Mouse (Mus musculus): ENCODE measurements around the gene Sh2d4b. TPM values are rescaled to one million over a fixed set of nuclear protein-coding genes. Genes with fewer than 3 reads are reported as not detected.

Gene Sh2d4b
- polyA plus RNA-seq, 1 experiment from 2014 or later, result 0.65 TPM

Other genes with a start within 250 kb of the Sh2d4b start
- 67.4 and 118 TPM in 2 replicates for gene Tspan14, start 73.5 kb upstream of the Sh2d4b start, polyA plus RNA-seq (2014; fragmentation: Nextera tagmentation; extraction: Ambion mirVana)
- gene Fam213a, start 120.5 kb upstream of the Sh2d4b start, polyA plus RNA-seq (2014; fragmentation: Nextera tagmentation; extraction: Ambion mirVana), result 108 and 112 TPM in 2 replicates
- 0.33 TPM in 1 of 2 replicates, not detected in the other for gene Dydc2, start 175.9 kb upstream of the Sh2d4b start, polyA plus RNA-seq (2014; fragmentation: Nextera tagmentation; extraction: Ambion mirVana)
- not detected in 2 replicates for gene Dydc1, start 179.6 kb upstream of the Sh2d4b start, polyA plus RNA-seq (2014; fragmentation: Nextera tagmentation; extraction: Ambion mirVana)
- gene Mat1a, start 211.8 kb upstream of the Sh2d4b start, polyA plus RNA-seq (2014; fragmentation: Nextera tagmentation; extraction: Ambion mirVana), result not detected in 2 replicates
- not detected in 2 replicates for gene Sftpa1, start 238.5 kb upstream of the Sh2d4b start, polyA plus RNA-seq (2014; fragmentation: Nextera tagmentation; extraction: Ambion mirVana)

All from kidney, embryonic 14.5 days (tissue).